Mouse (Mus musculus) lung, adult 18-20 months (tissue): ENCODE measurements at regions not wholly inside any gene's neighbourhood (a gene's known extent, or its start where the extent isn't known, plus 50 kb on each side); places are given as distances from the start of the nearest gene placed in this dataset.
A peak's percentile ranks its signal among the peaks of the same experiment; 100 is the strongest.

Experiments used
- DNase-seq, 2 experiments: peaks; one replicate each; pipeline ENCODE4 v3.0.0; 2022; ENCODE audit warnings: mixed read lengths in 2 of 2

- peak; percentile 5 to 55 for DNase-seq
Observed at GRCm38 (mm10) chr2:110426881-110427280, 63.9 kb upstream of the Fibin start.

GRCm38 (mm10) chr2:110452694-110453093, 89.7 kb upstream of the Fibin start:
- DNase-seq, result no peak

GRCm38 (mm10) chr2:110472307-110472995, 109.5 kb upstream of the Fibin start:
- no peak for DNase-seq

- no peak for DNase-seq
Observed at GRCm38 (mm10) chr2:110476591-110476990, 113.6 kb upstream of the Fibin start.

DNA sequence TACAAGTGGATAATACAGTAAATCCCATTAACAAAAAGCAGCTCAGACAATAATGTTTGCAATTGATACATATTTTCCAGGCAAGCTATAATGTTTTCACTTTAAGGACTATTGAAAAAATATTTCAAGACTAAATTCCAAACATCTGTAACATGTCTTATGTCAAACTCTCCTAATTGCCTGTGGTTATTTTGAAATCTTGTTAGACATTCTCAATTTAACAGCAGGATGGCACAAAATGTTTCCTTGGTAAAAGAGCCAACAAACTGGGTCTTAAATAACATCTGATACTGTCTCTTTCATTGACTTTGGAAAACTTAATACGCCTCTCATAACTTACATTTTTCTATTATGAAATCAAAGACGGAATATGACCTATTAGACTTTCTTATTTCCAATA, 115.8 kb upstream of the Slc5a12 start:
- no peak for DNase-seq

DNA sequence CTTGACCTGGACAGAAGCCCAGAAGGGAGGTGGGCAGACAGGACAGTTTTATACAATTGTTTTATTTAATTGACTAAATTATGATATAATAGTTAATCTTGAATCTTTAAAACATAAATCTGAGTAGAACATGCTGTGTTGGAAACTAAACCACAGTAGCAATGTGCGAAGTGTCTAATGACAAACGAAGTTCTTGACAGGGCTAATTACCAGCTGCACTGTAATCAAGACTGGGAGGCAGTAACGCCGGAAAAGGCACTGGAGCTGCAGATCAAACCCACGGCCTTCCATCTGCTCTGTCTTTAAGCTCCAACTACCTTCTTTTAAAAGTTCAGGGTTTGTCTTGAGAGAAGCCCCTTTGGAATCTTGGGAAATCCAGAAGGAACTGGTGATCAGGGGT, 110.9 kb upstream of the Slc5a12 start:
- DNase-seq, result no peak

- DNase-seq, result no peak
Observed at GRCm38 (mm10) chr2:110486724-110487123, 110.4 kb upstream of the Slc5a12 start.

- no peak for DNase-seq
Observed at GRCm38 (mm10) chr2:110487950-110488349, 109.1 kb upstream of the Slc5a12 start.

DNA sequence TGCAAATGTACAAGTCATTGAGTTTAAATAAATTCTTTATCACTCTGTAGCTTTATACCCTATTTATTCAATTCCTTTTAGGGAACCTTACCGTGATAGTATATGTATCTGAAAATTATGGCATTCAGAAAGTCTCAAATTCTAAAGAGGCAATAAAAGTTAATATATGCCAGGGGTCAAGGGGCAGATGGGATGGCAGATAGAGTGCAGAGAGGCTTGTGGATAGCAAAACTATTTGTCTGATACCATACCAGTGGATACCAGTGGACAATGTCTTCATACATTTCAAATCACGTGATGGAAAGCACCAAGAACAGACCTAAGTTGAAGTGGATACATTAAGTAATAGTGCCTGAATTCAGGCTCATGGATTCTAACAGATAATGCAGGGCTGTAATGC, 95.3 kb upstream of the Slc5a12 start:
- DNase-seq, result no peak

DNA sequence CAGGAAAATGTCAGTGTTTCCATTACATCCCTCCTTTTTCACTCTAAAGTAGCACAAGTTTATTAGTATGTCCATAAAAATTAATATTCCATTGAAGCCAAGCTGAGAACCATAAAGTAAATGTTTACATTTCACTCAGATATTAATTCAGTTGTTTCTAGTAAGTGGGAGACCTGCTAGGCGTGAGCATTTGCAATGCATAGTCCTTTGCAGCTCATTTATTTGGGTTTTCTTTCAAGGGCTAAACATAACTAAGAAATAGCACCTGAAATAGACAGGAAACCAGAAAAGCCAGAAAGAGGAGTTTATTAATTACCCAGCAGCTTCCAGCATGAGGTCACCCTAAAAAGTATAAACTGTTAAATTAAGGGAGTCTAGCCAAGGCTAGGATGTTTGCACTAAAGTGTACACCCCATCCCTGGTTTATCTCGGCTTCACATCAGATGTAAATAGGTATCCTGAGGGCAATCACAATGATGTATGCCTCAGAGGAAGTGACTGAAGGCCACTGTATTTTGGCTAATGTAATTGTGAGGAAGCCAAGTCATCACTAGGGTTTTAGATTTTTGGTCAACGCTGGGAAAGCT, 88.8 kb upstream of the Slc5a12 start:
- DNase-seq, result no peak

DNA sequence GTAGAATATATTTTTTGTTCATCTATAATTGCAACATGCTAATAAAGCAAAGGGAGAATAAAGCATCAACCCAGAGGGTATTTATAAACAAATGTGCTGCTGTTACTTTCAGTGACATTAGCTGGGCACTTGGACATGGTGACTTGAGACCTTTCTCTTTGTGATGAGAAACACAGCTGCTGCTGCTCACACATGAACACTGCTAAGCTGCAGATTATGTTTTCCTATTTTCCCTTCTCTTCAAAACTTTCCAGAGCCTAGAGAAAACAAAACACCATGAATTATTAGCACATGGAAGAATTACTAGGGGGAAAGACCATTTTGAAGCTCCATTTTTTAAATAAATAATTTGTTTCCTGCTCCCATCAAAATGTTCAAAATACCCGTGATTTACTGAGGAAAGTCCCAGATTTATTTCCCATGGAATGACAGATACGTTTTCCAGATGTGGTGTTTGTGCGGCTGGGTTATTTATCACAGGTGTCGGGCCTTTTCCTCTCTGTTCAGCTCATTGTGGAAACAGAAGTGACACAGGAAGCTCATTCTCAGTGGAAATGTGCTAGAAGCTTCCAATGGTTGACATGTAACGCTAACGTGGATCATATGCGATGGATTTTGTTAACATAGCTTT, 73.8 kb upstream of the Slc5a12 start:
- DNase-seq, result no peak

- no peak for DNase-seq
Observed at GRCm38 (mm10) chr2:110528191-110528590, 68.9 kb upstream of the Slc5a12 start.

DNA sequence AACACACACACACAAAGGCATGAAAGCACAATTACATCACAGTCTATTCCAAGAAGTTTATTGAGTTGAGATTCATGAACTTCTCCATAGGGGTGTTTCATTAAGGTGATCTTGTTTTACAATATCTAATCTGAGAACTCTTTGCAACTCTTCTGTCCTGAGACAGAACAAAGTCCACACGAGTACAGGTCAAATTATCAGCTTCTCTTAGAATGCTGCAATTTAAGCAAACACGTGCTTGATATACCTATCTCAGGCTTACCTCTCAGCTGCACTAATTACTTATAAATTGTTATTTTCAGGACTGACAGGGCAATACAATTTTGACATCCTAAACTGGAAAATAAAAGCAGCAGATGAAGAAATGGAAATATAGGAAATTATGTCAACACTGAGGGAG, 57.0 kb upstream of the Slc5a12 start:
- no peak for DNase-seq

DNA sequence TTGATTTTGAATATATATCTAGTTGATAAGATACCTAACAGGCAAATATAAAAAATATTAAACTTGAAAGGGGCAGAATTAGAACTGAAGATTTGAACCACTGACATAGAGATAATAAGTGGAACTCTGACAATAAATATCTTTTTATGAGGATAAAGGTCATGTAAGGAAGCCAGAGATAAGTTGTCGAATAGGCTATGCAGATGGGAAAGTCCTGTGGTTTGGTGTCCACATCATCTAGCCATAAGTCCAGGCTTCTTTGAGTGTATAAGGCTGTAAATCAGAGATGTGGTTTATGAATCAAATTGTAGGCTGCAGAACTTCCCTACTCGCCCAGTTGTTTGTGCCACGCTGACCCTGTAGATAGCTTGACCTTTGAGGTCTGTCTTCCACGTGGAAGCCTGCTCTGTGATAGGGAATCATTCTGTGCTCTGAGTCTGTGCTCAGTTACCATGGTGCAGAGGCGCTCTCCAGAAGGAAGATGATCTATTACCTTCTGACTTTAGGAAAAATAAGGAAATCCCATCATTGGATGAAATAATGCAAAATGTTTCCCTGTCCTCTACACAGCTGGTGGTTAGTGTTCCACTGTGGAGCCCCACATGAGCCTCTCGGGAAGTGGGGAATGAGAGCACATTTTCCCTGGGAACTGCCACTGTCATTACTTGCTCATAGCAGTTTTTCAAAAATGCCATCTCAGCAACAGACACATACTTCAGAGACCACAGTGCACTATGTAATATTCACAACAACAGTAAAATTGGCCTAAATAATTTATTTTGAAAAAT, 56.3 kb upstream of the Slc5a12 start:
- no peak for DNase-seq

DNA sequence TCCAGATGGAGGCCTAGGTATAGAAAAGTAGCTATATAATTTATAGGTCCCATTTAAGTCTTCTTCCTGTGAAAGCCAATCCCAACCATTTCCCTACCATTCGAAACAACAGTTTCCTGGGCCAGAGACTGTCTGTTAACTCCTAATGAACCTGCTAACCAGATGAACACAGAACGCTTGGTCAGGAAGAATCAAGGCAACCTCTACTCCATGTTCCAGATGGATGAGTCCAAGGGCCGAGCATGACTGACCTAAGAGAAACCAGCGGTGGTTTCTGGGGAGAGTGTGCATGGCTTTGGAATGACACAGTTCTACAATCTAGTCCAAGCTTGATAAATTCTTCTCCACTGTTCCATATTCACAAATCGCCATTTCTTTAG, 55.8 kb upstream of the Slc5a12 start:
- no peak for DNase-seq
